Mouse (Mus musculus) spleen, adult 18-20 months (tissue): ENCODE results near the gene Timp2.
A peak's percentile ranks its signal among the peaks of the same experiment; 100 is the strongest.
"Not testable (repeated sequence)": the region's sequence is repeated elsewhere in the genome, so short reads cannot be mapped to it uniquely, and the experiment has no call there.

Experiments
- DNase-seq, 2 experiments: peaks; one replicate each; pipeline ENCODE4 v3.0.0; 2022; ENCODE audit warnings: mixed read lengths in 2 of 2

The Timp2 gene

GRCm38 (mm10) chr11:118332376-118332775 lies 23.2 kb downstream of the Timp2 start:
- no peak for DNase-seq

GRCm38 (mm10) chr11:118330777-118331176 lies 24.8 kb downstream of the Timp2 start:
- DNase-seq, result no peak

GRCm38 (mm10) chr11:118330361-118330760 lies 25.2 kb downstream of the Timp2 start:
- DNase-seq, result no peak

- no peak for DNase-seq
Observed at GRCm38 (mm10) chr11:118328947-118329346, 26.6 kb downstream of the Timp2 start.

GRCm38 (mm10) chr11:118328511-118328910 lies 27.0 kb downstream of the Timp2 start:
- DNase-seq, result no peak

- DNase-seq, result no peak
Observed at GRCm38 (mm10) chr11:118326991-118327971, 28.3 kb downstream of the Timp2 start.

GRCm38 (mm10) chr11:118326491-118326890 lies 29.0 kb downstream of the Timp2 start:
- no peak for DNase-seq

- DNase-seq, result no peak
Observed at GRCm38 (mm10) chr11:118324541-118324940, 31.0 kb downstream of the Timp2 start.

GRCm38 (mm10) chr11:118323974-118324373 lies 31.6 kb downstream of the Timp2 start:
- no peak for DNase-seq

- no peak for DNase-seq
Observed at GRCm38 (mm10) chr11:118322647-118323046, 32.9 kb downstream of the Timp2 start.

- DNase-seq, result no peak
Observed at GRCm38 (mm10) chr11:118321971-118322370, 33.6 kb downstream of the Timp2 start.

- DNase-seq, result no peak
Observed at GRCm38 (mm10) chr11:118321500-118321899, 34.0 kb downstream of the Timp2 start.

- DNase-seq, result peak in 1 of 2 experiments; percentile 45
Observed at GRCm38 (mm10) chr11:118318678-118319077, 36.9 kb downstream of the Timp2 start.

- DNase-seq, result peak in 1 of 2 experiments; percentile 28
Observed at GRCm38 (mm10) chr11:118317129-118317528, 38.4 kb downstream of the Timp2 start.

GRCm38 (mm10) chr11:118316231-118316806 lies 39.2 kb downstream of the Timp2 start:
- DNase-seq, result no peak

GRCm38 (mm10) chr11:118312132-118312723 lies 43.3 kb downstream of the Timp2 start:
- DNase-seq, result no peak

GRCm38 (mm10) chr11:118307962-118308361 lies 47.6 kb downstream of the Timp2 start:
- DNase-seq, result not testable (repeated sequence)

GRCm38 (mm10) chr11:118303959-118304358 lies 51.6 kb downstream of the Timp2 start:
- not testable (repeated sequence) for DNase-seq

- no peak for DNase-seq
Observed at GRCm38 (mm10) chr11:118298810-118299209, 56.7 kb downstream of the Timp2 start.

- no peak for DNase-seq
Observed at GRCm38 (mm10) chr11:118297967-118298366, 57.6 kb downstream of the Timp2 start.

GRCm38 (mm10) chr11:118295026-118295425 lies 60.5 kb downstream of the Timp2 start:
- no peak for DNase-seq

- DNase-seq, result no peak
Observed at GRCm38 (mm10) chr11:118292671-118293070, 62.9 kb downstream of the Timp2 start.
